Mouse (Mus musculus) CH12F3 (cell line): ENCODE data around the gene Jam3.

Source experiments
- in situ Hi-C: fragments of 300-500 bp; cut with MboI; formaldehyde crosslinking; loops from 2 replicates; pipeline ENCODE4 v1.14.3; 2020; ENCODE audit warnings: low sequenced_read_pairs

Jam3 gene

DNA sequence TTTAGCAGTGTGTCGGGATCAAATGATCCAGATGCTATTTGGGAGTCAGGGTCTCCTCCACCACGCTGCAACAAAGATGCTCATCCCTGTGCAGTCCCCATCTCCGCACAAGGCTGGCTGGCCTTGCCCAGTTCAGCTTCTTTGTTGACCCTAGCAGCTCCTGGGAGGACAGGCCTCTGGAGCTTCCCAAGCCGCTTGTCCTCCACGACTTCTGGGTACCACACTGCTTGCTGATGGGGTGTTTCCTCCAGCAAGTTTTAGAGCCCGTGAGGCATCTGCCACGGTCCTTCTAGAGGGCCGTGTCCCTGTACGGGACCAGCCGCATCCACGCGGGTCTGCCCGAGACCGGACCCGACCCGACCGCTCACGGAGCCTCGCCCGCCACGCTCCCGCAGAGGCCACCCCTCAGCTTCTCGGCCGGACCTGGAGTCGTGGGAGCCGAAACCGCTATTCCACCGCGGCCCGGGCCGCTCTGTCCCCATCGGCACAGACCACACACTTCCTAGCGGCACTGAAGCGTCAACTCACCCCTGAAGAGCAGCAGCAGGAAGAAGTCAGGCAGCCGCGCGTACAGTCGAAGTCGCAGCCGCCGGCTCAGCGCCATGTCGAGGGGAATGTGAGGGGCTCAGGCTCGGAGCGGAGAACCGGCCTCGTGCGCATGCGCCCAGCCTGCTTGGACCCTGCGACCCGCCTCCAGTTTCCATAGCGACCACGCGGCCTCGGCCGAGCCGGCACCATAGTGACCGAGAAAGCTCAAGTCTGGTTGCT is at the start of gene Jam3:
Jam3 (minus strand) TSS at position 659 of the 768 bp plus-strand sequence.
- in situ Hi-C loops = no loop called here

DNA sequence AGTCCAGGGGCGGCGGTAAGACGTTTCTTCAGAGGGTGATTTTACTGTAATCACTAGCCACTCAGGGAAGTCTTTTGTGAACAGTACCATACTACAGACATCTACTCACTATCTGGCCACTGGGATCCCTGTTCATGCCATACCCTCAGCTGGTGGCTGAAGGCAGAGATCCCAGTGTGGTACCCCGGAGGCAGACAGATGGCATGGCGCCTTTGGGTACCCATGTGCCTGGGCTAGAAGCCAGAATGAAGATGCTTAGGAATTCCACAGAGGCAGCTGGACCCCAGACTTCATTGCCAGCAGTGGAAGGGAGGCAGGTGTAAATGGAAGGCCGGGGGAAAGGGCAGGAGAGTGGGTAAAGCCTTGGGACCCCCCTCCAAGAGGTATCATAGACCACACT is 49.0 kb upstream of the Jam3 start:
- in situ Hi-C loops = no loop called here

DNA sequence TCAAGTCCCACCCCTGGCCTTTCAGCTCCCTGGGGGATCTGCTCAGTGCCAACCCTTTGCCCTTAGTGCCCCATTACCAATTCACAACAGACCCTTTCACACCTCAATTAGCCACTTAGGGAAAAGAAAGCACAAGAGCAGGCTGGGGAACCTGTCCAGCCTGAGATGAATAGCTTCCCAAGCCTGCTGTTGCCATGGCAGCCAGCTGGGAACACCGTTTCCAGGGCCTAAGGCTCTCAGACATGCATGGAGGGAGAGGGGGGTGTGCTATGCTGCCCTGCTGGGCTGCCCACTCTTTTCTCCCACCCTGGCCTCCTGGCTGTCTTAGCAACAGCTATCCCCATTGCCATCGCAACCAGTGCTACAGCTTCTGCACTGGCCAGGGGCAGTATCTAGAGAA is 47.9 kb upstream of the Jam3 start:
- in situ Hi-C loops = no loop called here

DNA sequence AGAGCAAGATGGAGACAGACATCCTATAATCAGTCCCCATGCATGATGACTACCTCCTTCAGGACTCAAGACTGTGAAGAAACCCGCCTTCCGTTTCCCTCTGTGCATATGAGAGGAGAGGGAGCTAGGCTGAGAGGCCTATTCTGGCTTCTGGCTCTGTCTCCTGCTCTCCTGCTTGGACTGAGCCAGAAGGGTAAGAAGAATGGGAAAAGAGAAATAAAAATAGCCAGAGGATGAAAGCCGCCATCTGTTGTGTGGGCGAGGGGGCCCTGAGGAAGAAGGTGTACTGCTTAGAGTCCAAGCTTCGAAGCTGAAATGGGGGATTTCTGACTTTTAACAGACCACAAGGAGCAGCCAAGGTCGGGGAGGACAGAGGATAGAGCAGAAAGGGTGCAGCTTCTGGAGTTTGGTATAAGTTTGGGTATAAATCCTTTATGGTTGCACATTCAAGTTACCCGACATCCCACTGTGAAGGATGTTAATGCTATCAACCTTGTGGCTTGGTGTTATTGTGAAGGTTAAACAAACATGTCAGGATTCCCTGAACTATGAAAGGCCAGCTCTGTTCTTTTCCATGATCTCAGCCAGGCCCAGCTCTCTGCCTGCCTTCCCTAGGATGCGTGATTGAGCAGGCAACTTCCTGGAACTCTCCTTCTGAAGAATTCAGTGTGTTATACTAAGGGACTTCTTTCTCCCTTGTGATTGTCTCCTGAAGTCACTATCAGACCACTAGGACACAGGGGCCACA is 46.4 kb upstream of the Jam3 start:
- in situ Hi-C loops = no loop called here

DNA sequence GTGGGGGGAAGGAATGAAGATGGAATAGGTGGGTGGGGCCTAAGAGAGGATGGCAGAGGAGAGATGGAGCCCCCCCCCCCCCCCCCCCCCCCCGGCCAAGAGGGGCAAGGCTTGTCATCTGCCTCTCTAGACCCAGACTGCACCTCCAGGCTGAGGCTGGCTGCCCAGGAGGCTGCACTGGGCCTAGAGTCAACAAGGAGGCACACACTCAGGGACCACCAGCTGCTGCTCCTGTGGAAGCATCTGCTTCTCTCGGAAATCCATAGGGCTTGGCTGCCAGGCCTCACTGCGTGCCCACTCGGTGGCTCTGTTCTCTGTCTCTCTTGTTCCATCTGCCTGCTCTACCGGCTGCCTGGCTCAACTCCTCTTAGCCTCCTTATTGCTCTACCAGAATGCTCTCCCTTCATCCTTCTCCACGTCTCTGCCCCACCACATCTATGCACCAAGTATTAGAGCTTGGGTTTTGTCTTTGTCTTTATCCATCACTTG is 38.4 kb upstream of the Jam3 start:
- in situ Hi-C loops = no loop called here

DNA sequence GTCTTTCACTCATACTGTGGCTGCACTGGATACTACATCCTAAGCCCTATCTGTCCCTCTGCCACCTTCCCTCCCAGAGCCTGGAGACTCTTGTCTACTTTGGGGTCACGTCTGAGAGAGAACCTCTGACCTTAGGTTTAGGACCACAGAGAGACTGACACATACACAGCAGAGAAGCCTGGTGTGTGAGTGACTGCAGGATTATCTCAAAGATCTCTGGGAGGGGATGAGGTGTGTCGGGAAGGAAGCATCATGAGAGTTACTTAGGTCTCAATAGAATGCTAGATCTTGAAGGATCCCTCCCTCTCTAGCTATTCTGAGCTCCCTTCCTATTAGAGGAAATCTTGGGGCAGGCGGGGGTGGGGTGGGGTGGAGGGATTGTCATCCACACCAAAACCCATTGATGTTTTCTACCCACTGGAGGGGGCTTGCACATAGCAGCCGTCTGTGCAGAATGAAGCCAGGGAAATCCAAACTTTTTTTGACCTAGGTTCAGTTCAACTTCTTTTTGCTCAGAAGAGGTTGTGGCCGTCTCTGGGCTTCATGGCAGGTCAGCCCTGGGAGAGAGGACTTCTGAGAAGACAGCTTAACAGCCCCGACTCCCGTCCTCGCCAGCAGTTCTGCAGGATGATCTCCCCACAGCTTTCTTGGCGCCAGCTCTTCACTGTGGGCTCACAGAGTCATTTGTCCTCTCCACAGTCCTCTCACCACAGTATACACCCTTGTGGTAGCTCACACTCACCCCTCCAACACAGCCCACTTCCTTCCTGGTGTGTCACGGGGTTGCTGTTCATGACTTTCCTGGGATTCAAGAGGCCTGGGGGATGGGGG is 37.8 kb upstream of the Jam3 start:
- in situ Hi-C loops = no loop called here

DNA sequence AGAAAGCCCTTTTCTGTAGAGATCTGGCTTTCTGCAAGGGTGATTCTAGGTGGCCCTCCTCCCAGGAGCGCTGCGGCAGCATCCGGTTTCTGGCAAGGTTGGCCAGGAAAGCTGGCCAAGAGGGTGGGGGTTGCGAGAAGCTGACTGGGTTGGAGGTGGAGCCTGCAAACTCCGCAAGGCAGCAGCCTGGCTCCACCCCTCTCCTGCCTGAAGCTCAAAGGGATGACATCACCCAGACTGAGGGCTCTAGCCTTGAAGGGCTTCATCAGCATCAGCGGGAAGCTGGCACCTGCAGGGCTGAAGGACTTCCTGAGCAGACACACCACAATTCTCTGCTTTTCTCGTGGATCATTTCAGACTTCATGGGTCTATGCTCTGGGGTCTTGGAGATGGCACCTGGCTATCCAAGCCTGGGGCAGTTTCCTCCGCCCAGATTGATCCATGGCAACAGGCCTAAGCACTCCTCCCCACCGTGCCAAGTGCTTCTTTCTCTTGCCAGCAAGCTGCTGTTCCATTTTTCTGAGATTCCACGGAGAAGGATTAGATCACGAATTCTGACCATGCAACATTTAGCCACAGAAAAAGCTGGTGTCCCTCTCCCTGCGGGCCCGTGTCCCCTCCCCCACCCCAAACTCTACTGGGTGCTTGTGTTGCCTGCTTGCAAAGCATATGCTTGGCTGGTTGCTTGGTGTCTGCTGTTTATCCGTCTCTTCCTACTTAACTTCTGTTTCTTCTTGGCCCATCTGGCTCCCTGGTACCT is 37.0 kb upstream of the Jam3 start:
- in situ Hi-C loops = no loop called here

DNA sequence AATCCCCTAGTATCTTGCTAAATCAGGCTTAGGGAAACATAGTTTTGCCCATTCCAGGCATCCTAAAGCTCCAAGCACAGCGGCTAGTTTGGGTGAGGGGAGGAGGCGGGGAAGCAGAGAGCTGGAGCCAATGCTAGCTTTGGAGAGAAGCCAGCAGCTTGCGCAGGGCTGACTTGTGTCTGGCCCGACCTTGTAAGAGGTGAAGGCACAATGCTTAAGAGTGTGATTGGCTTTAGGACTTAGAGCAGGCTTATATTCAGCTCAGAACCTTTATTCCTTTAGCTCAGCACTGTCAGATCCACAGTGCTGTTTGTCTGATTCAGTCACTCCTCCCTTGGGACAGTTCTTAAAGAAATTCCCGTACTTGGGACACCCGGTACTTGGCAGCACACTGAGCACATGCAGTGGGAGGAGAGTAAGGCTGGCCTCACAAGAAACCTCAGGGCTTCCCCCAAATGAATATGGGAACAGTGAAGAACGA is 36.3 kb upstream of the Jam3 start:
- in situ Hi-C loops = no loop called here

DNA sequence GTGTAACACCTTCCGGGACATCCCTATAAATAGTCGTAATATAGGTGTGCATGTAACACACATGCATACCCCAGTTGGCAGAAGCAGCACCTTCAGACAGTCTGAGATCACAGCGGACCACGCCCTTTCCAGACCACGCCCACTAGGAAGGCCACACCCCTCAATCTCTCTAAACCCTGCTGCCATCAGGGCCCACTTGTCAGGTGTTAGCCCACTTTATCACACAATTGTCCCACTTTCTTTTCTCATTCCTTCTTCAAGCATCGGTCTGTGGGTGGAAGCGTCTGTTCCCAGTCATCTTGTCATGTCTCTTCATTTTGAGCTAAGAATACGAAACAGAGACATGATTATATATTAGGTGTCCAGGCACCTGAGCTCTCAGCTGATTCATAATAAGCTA is 35.2 kb upstream of the Jam3 start:
- in situ Hi-C loops = no loop called here

DNA sequence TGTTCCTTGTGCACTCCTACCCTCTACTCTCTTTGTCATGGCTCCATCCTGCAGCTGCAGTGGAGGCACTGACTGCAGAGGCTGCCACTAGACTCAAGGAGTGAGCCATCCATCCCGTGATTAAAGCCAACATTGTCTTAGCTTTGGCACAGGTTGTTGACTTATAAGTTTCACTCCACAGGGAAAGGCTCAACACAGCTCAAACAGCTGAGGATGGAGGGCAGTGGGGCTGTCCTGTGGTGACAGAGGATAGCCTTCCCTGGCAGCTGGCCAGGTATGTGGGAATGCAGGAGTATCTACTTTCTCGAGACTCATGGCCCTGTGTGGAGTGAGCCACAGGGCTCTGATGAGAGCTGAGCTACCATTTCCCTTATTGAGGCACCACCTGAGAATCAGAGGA is 34.1 kb upstream of the Jam3 start:
- in situ Hi-C loops = no loop called here

DNA sequence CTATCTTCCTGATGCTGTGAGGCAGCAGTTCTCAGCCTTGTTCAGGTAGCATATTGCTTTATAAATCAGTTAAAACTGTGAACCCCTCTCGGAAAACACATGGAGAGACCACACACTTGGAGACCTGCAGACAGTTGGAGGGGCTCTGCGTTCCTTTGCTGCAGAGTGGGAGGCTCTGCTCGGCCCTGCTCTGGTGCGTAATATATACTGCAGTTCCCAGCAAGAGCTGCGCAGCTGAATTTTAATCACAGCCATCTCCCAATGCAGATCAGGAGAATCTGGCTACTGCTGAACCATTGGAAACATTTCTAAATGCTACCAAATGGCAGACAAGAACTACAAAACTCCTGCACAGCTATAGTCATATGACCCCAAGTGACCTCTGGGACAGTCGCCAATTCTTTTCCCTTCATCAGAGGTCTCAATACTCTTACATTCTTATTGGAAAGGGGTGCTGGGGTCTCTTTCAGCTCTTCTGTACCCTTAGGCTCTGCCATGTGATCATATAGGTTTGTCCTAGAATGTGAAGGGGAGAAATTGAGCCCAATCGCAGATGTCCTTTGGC is 33.5 kb upstream of the Jam3 start:
- in situ Hi-C loops = no loop called here

DNA sequence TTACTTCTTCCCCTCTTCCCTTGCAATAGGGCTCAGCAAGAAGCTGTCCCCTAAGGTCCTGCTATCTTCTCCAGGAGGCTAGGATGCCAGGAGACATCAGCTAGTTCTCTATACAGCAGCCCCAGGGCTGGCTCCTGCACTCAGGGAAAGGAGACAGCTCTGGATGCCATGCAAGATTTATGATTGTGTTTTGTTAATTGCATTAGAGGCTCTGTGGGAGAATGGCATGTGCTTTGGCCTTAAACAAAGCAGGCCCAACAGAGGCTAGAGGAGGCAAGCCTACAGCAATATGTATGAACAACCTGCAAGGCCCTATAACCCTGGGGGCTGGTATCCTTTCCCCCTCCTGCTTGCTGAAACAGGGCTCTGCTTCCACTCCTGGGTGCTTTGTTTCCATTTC is 30.6 kb upstream of the Jam3 start:
- in situ Hi-C loops = no loop called here

DNA sequence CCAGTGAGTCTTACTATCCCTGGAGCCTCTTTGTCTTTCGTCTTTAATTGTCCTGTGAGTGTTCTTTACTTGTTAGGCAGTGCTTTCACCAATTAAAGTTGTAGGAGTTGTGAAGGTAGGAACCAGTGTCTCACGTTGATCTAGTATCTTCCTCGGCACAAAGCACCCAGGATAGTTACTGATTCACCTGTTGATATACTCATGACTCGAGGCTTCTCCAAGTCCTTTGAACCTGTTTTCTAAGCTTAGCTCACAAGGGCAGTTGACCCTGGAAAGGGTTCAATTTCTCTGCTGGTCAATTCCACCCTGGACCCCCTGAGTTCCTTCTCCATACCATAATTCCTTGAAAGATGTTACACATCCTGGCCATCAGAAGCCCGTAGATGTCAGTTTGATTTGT is 26.9 kb upstream of the Jam3 start:
- in situ Hi-C loops = no loop called here

DNA sequence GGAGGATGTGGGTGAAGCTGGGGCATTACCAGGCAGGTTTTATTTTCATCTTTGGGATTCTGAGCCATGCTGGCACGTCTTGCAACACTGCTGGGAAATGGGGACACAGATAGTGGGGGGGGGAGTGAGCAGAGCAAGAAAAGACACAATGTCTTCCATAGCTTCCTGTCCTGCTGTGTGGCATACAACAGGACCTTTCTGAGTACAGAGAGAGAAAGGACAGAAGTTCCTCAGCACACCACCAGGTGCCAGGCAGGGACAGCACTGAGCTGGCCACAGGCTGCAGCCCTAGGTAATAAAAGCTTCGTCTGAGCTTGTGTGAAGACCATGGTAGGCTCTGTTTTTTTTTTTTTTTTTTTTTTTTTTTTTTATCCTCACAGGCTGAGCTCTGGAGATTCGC is 25.3 kb upstream of the Jam3 start:
- in situ Hi-C loops = no loop called here

DNA sequence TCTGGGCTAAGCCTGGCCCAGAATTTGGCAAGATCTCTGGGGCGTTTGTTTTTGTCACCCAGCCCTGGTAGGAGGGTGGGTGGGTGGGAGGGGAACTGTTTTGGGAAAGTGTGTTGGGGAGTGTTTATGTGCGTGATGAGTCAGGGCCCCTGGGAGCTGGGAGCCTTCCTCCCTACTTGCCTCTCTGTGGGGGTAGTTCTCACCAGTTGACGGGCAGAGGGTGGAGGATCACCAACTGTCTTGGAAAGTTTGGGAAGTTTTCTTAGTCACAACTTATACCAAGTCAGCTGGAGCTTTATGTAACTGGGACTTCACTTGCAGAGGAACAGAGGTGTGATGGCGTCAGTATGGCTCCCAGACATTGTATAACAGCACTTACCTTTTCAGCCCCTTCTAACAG is 23.7 kb upstream of the Jam3 start:
- in situ Hi-C loops = no loop called here

DNA sequence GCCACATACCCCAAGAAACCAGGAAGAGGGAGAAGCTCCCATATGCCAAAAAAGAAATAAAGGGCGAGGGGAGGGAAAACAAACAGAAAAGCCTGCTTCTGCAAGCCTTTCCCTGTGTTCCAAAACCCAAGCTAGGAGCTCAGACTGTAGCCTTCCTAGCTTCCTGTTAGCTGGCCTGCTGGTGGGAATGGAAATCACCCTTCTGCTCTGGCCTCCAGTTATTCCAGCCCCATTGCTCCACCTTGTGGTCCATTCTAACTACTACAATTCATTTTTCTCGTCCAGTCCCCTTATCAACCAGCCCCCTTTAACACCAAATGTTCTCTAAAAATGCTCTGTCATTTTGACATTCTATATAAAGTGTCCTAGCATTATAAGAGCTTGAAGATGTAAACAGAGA is 20.9 kb upstream of the Jam3 start:
- in situ Hi-C loops = no loop called here

DNA sequence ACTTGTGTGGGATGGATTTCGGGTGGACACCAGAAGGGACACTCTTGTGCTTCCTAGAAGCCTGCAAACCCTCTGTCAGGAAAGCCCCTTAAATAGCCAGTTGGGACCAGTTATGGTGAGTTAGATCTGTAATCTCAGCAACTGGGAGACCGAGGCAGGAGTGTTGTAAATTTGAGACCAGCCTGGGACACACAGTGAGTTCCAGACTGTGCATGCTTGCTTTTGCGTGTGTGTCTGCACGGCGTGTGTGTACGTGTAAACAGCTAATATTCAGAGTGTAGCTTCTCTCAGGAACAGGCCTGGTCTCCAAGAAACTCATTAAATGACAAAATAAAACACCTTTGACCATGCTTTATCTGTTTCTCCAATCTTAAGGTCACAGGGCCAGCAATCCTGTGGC is 20.5 kb upstream of the Jam3 start:
- in situ Hi-C loops = no loop called here

DNA sequence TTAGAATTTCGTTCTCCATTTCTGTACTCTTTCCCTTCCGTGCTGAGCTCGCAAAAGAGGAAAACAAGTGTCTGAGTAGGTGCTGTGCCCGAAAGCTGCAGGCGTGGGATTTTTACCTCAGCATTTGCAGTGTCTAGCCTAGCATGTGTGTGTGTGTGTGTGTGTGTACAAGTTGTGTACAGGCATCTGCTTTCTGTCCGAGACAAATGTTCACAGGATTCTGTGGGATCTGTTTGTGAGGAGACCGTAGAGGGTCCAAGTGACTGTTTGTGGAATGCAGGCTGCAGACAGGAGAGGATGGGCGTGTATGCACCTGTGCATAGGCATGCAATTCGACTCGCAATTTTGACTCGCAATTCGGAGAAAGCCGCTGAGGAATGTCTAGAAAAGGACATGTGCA is 20.0 kb upstream of the Jam3 start:
- in situ Hi-C loops = no loop called here

DNA sequence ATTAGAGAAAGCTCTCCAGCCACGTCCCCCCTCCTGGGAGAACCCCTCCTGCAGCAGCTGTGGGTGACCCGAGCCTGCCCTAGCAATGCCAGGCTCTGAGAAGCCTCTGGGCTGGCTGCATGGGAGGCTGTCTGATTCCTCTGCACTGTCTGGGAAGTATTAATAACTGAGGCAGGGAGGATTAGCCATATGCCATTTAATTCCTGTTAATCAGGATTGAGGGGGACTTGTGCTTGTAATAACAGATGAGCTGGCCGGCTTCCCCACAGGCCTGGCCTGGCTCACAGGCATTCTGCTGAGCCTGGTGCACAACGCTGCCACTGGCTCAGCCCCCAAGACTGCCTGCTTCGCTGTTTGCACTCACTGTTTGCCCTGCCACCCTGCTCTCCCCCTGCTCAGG is 18.9 kb upstream of the Jam3 start:
- in situ Hi-C loops = no loop called here

DNA sequence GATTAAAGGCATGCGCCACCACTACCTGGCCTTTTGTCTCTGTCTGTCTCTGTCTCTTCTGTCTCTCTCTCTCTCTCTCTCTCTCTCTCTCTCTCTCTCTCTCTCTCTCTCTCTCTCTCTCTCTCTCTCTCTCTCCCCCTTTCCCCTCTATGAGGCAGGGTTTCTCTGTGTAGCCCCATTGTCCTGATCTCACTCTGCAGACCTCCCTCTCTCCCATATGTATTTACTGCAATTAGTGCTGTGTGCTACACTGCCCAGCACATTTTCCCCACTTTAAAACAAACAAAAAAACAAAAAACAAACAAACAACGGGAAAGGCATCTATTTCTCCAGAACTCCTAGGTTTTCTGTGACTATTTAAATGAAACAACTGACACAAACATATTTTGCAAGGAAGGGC is 18.4 kb upstream of the Jam3 start:
- in situ Hi-C loops = no loop called here
